Mouse (Mus musculus) hindbrain, embryonic 12.5 days (tissue): Measurements from ENCODE around the gene Trim26. TPM values are rescaled to one million over a fixed set of nuclear protein-coding genes. Genes with fewer than 3 reads are reported as not detected.

Experiments used
- polyA plus RNA-seq: library from polyadenylated mRNA; unstranded; fragments of >200 nt; fragmentation: Nextera tagmentation; extraction: Ambion mirVana; gene quantifications from 2 replicates; pipeline ENCODE4 v1.2.1, GENCODE M21; 2016

Gene Trim26
- polyA plus RNA-seq, 1 experiment from 2014 or later: 56.4 TPM

Other genes starting within 250 kb of the Trim26 start
- not detected in 2 replicates for gene H2-M9, start 194.5 kb upstream of the Trim26 start, polyA plus RNA-seq
- not detected in 2 replicates for gene H2-M1, start 164.9 kb upstream of the Trim26 start, polyA plus RNA-seq
- gene H2-M10.5, start 64.2 kb upstream of the Trim26 start, polyA plus RNA-seq: not detected in 2 replicates
- gene H2-M10.6, start 25.0 kb upstream of the Trim26 start, polyA plus RNA-seq: not detected in 2 replicates
- gene Trim15, start 30.1 kb downstream of the Trim26 start, polyA plus RNA-seq: 0.37 and 0.42 TPM in 2 replicates
- gene Trim10, start 32.4 kb downstream of the Trim26 start, polyA plus RNA-seq: 7.5 and 8.4 TPM in 2 replicates
- not detected in 2 replicates for gene Trim40, start 53.0 kb downstream of the Trim26 start, polyA plus RNA-seq
- gene Trim31, start 61.0 kb downstream of the Trim26 start, polyA plus RNA-seq: not detected in 2 replicates
- gene Rnf39, start 105.8 kb downstream of the Trim26 start, polyA plus RNA-seq: 1.4 and 1.5 TPM in 2 replicates
- 131 and 137 TPM in 2 replicates for gene Ppp1r11, start 114.6 kb downstream of the Trim26 start, polyA plus RNA-seq
- gene Znrd1, start 121.4 kb downstream of the Trim26 start, polyA plus RNA-seq: 70.7 and 77.0 TPM in 2 replicates
- gene Znrd1as, start 121.5 kb downstream of the Trim26 start, polyA plus RNA-seq: 5.0 and 6.6 TPM in 2 replicates
- gene 2410137M14Rik, start 144.1 kb downstream of the Trim26 start, polyA plus RNA-seq: 0.50 TPM in 1 of 2 replicates, not detected in the other
- 1.6 and 2.3 TPM in 2 replicates for gene H2-M5, start 152.4 kb downstream of the Trim26 start, polyA plus RNA-seq
- 208 and 223 TPM in 2 replicates for gene Zfp57, start 164.0 kb downstream of the Trim26 start, polyA plus RNA-seq
- 0.85 and 1.3 TPM in 2 replicates for gene Mog, start 186.3 kb downstream of the Trim26 start, polyA plus RNA-seq
- 41.8 and 42.1 TPM in 2 replicates for gene Gabbr1, start 208.8 kb downstream of the Trim26 start, polyA plus RNA-seq